Mouse (Mus musculus) lung, postnatal 0 days (tissue): ENCODE data around the gene Gpr176. TPM values are rescaled to one million over a fixed set of nuclear protein-coding genes. Genes with fewer than 3 reads are reported as not detected.

Source experiments
- ATAC-seq: fragments of 200-750 bp; cut with Nextera tagmentation; 2 replicates; pipeline ENCODE4 v1.8.0; 2017; ENCODE audit warnings: moderate library complexity
- DNase-seq: peaks from one replicate; pipeline ENCODE4 v3.0.0-alpha.2; 2016; ENCODE audit warnings: low spot score
- H3K27ac ChIP-seq: fragments of 300-500 bp; sonication (generic); 2 replicates; pipeline ENCODE4 v1.5.1; 2014; ENCODE audit warnings: antibody characterized with exemption, mild to moderate bottlenecking, low read length, mixed read lengths
- H3K27me3 ChIP-seq: fragments of 300-500 bp; sonication (generic); replicated peaks from 2 replicates; pipeline ENCODE4 v1.6.1; 2014; ENCODE audit warnings: low read length, mixed read lengths; ENCODE audit not compliant: insufficient read depth
- H3K36me3 ChIP-seq: fragments of 300-500 bp; sonication (generic); 2 replicates; pipeline ENCODE4 v1.6.1; 2014; ENCODE audit warnings: low read length, mixed read lengths; ENCODE audit not compliant: insufficient read depth
- H3K4me1 ChIP-seq: fragments of 300-500 bp; sonication (generic); 2 replicates; pipeline ENCODE4 v1.6.1; 2014; ENCODE audit warnings: antibody characterized with exemption, low read depth, low read length, mixed read lengths; ENCODE audit not compliant: insufficient read depth
- H3K4me2 ChIP-seq: fragments of 300-500 bp; sonication (generic); replicated peaks from 2 replicates; pipeline ENCODE4 v1.6.1; 2014; ENCODE audit warnings: low read depth, mild to moderate bottlenecking, low read length, moderate library complexity, mixed read lengths
- H3K4me3 ChIP-seq: fragments of 300-500 bp; sonication (generic); 2 replicates; pipeline ENCODE4 v1.5.1; 2014; ENCODE audit warnings: low read depth, low read length
- H3K9ac ChIP-seq: fragments of 300-500 bp; sonication (generic); replicated peaks from 2 replicates; pipeline ENCODE4 v1.6.1; 2014; ENCODE audit warnings: low read depth, mild to moderate bottlenecking
- H3K9me3 ChIP-seq: fragments of 300-500 bp; sonication (generic); 2 replicates; pipeline ENCODE4 v1.6.1; 2016; ENCODE audit warnings: low read length, mixed read lengths
- CTCF ChIP-seq: IDR thresholded peaks from 2 replicates; pipeline ENCODE4 v1.5.1; 2016; ENCODE audit warnings: antibody characterized with exemption, mild to moderate bottlenecking
- EP300 ChIP-seq: IDR thresholded peaks from 2 replicates; pipeline ENCODE4 v1.6.1; 2016; ENCODE audit warnings: antibody characterized with exemption, mild to moderate bottlenecking, control low read depth
- WGBS: fragments of 180-500 bp; shearing (Covaris S2); extraction: QIAGEN DNeasy Blood & Tissue Kit; methylation state at CpG from one replicate; pipeline ENCODE4 v1.1.7; 2014; 5-methylcytosine and 5-hydroxymethylcytosine counted together
- polyA plus RNA-seq: library from polyadenylated mRNA; unstranded; fragments of >200 nt; fragmentation: Nextera tagmentation; extraction: Ambion mirVana; gene quantifications from 2 replicates; pipeline ENCODE4 v1.2.1, GENCODE M21; 2015

Gene Gpr176
- polyA plus RNA-seq, 1 experiment from 2014 or later = 0.26 TPM

GRCm38 (mm10) chr2:118306966-118307365 is 66.3 kb downstream of the Gpr176 start:
- H3K36me3 ChIP-seq = no peaks in the 10 kb centered on the region
- H3K9me3 ChIP-seq = no peaks in the 10 kb centered on the region
- no peak overlapping the region for H3K4me2 ChIP-seq
- 66% methylated on average over 2 of the region's 2 CpGs for WGBS
- H3K27me3 ChIP-seq = no peaks in the 10 kb centered on the region
- no peak overlapping the region for H3K4me3 ChIP-seq
- TF ChIP-seq EP300 = no peak
- H3K4me1 ChIP-seq = no peaks in the 10 kb centered on the region
- ATAC-seq (no peak), DNase-seq (no peak)
- no peak overlapping the region for H3K9ac ChIP-seq
- H3K27ac ChIP-seq = no peak overlapping the region

GRCm38 (mm10) chr2:118306522-118306895 is 66.7 kb downstream of the Gpr176 start:
- no peak overlapping the region for H3K9ac ChIP-seq
- DNase-seq (no peak), ATAC-seq (no peak)
- no peak overlapping the region for H3K4me3 ChIP-seq
- TF ChIP-seq EP300 (no peak), CTCF (no peak)
- H3K27me3 ChIP-seq = no peaks in the 10 kb centered on the region
- H3K27ac ChIP-seq = no peak overlapping the region
- no peaks in the 10 kb centered on the region for H3K4me1 ChIP-seq
- 27% methylated on average over 3 of the region's 3 CpGs for WGBS
- H3K4me2 ChIP-seq = no peak overlapping the region
- H3K9me3 ChIP-seq = no peaks in the 10 kb centered on the region
- no peaks in the 10 kb centered on the region for H3K36me3 ChIP-seq

DNA sequence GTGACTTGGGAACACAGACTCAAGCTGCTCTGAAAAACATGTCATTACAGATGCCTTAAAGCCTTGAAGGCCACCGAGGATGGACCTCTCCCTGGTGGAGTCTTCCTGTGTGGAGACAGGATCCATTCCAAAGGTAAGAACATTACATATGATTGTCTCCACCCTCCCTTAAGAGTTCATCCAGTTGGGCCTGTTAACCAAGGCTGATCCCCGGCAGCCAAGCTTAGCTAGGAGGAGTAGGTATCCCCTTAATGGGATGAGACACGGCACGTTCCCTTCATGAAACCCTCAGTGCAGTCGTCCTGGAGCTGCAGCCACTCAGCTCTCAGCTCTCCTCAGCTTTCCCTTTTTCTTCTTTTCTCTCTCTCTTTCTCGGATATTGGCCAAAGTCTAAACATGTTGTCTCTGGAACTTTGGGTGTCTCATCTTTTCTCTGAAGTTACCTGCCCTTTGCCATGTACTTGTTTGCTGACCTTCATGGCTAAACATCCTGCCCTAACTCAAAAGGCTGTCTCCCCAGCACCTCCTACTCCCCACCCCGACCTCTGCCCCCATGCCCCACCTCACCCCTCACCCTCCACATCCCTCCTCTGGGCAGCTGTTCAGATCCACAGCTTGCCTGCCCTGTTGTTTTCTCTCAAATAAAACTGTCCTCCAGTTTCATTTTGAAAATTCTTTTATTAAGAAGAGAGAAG is 67.2 kb downstream of the Gpr176 start:
- Histone ChIP-seq H3K27ac (no peak overlapping the region), H3K4me1 (no peaks in the 10 kb centered on the region), H3K36me3 (no peaks in the 10 kb centered on the region), H3K9me3 (no peaks in the 10 kb centered on the region), H3K9ac (no peak overlapping the region), H3K4me3 (no peak overlapping the region), H3K27me3 (no peaks in the 10 kb centered on the region), H3K4me2 (no peak overlapping the region)
- DNase-seq (no peak), ATAC-seq (no peak)
- WGBS = 44% methylated on average over 7 of the region's 7 CpGs
- no peak for TF ChIP-seq EP300
- TF ChIP-seq CTCF = no peak

- Histone ChIP-seq H3K9ac (no peak overlapping the region), H3K27ac (no peak overlapping the region), H3K4me1 (no peaks in the 10 kb centered on the region), H3K4me3 (no peak overlapping the region), H3K36me3 (no peaks in the 10 kb centered on the region), H3K27me3 (no peaks in the 10 kb centered on the region), H3K9me3 (no peaks in the 10 kb centered on the region), H3K4me2 (no peak overlapping the region)
- DNase-seq (no peak), ATAC-seq (no peak)
- WGBS = 67% methylated on average over 4 of the region's 4 CpGs
- no peak for TF ChIP-seq CTCF
- no peak for TF ChIP-seq EP300
Observed at GRCm38 (mm10) chr2:118303456-118303855, 69.8 kb downstream of the Gpr176 start.

DNA sequence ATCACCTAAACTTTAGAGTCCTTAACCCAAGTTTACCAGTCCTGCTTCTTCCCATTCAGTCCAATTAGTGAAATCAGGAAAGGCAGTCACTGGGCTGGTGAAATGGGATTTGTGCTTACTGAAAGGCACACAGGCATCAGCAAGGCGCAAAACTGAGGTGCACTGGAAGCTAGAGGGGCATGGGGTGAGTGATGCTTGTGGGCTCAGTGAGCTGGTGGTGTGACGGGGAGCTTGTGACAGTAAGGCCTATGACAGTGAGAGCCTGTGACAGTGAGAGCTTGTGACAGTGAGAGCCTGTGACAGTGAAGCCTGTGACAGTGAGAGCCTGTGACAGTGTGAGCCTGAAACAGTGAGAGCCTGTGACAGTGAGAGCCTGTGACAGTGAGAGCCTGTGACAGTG is 71.6 kb downstream of the Gpr176 start:
- ATAC-seq = no peak
- H3K27ac ChIP-seq = no peak overlapping the region
- H3K4me3 ChIP-seq = no peak overlapping the region
- no peak overlapping the region for H3K9ac ChIP-seq
- H3K9me3 ChIP-seq = no peaks in the 10 kb centered on the region
- no peak overlapping the region for H3K4me2 ChIP-seq
- H3K36me3 ChIP-seq = no peaks in the 10 kb centered on the region
- 67% methylated on average over 2 of the region's 2 CpGs for WGBS
- TF ChIP-seq CTCF (no peak), EP300 (no peak)
- H3K27me3 ChIP-seq = no peaks in the 10 kb centered on the region
- DNase-seq = no peak
- H3K4me1 ChIP-seq = no peaks in the 10 kb centered on the region

GRCm38 (mm10) chr2:118301041-118301545 is 72.1 kb downstream of the Gpr176 start:
- DNase-seq (no peak), ATAC-seq (no peak)
- no peaks in the 10 kb centered on the region for H3K9me3 ChIP-seq
- no peak overlapping the region for H3K4me3 ChIP-seq
- TF ChIP-seq EP300 = no peak
- TF ChIP-seq CTCF = no peak
- no peak overlapping the region for H3K4me2 ChIP-seq
- H3K9ac ChIP-seq = no peak overlapping the region
- no peaks in the 10 kb centered on the region for H3K4me1 ChIP-seq
- H3K27ac ChIP-seq = no peak overlapping the region
- H3K27me3 ChIP-seq = no peaks in the 10 kb centered on the region
- H3K36me3 ChIP-seq = no peaks in the 10 kb centered on the region
- WGBS = 75% methylated on average over 8 of the region's 8 CpGs

DNA sequence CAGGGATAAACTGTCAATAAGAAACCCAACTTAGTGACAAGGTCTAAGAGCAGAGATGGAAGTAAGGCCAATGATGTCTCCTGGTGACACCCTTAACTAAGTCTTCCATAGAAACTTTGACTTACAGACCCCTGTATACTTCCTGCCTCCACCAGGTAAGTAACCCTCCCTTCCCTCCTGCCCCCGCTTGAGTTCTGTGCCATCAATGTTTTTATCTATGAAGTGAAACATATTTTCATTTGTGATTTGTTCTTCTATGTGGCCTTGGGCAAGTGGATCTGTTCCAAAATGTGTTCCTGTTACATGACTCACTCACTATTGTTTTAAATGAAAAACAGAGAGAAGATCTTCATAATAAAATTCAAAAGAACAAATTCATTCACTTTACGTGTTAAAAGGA is 73.2 kb downstream of the Gpr176 start:
- no peak for TF ChIP-seq EP300
- no peak for TF ChIP-seq CTCF
- H3K27me3 ChIP-seq = no peaks in the 10 kb centered on the region
- no peaks in the 10 kb centered on the region for H3K36me3 ChIP-seq
- no peak for ATAC-seq
- no peak overlapping the region for H3K4me2 ChIP-seq
- H3K4me3 ChIP-seq = no peak overlapping the region
- H3K4me1 ChIP-seq = no peaks in the 10 kb centered on the region
- H3K27ac ChIP-seq = no peak overlapping the region
- DNase-seq = no peak
- 90% methylated on average over 2 of the region's 2 CpGs for WGBS
- H3K9ac ChIP-seq = no peak overlapping the region
- no peaks in the 10 kb centered on the region for H3K9me3 ChIP-seq
